9 mouse cellular contexts compared by ENCODE assay signal in the genomic region with DNA sequence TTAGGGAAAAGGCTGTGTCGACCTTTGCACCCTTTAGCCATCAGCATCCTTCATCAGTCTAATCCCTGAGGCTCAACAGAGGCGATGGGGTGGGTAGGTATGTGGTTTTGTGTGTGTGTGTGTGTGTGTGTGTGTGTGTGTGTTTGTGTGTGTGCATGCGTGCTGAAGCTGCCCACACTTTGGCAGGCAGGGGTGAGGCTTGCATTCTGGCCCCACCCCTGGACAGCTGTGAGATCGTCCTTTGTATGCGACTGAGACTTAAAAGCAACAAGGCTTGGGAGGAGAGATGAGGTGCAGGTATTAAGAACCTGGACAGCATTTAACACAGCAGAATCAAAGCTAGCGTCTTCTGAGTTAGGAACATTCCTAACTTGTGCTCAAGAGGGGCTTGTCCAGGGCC. TPM values are rescaled to one million over a fixed set of nuclear protein-coding genes. Genes with fewer than 3 reads are reported as not detected.
DNase-seq lines count a peak whose midpoint lies in the region; ATAC-seq and TF ChIP-seq lines count a peak whose summit lies in the region.
"Had no signal": no experiment of that assay in that cellular context is flagged by ENCODE, and none has a peak within 500 bp of the region (broad histone marks: within the 10 kb centered on the region; RNA-seq: fewer than 3 reads in every experiment).

No protein-coding gene starts in this region.

- peak overlapping the region; percentile 89 for H3K9ac ChIP-seq in heart, embryonic 11.5 days (ENCODE audit: low read depth, low read length)

- intact Hi-C loops in heart, postnatal 25 days (cut with DNase I) = no loop called here

- peak overlapping the region; percentile 85 for H3K4me2 ChIP-seq in heart, embryonic 11.5 days

- ATAC-seq in heart, embryonic 11.5 days (replicated peaks; ENCODE audit: insufficient number of reproducible peaks, low FRiP score, low TSS enrichment) = no peak

- DNase-seq in heart, postnatal 25 days (ENCODE audit: low spot score) = no peak
- DNase-seq in hindbrain, embryonic 10.5 days (ENCODE audit: low spot score) = no peak
- DNase-seq in midbrain, embryonic 10.5 days (ENCODE audit: low spot score) = no peak
- DNase-seq in embryo, embryonic 10.5 days (ENCODE audit: low spot score) = no peak
- DNase-seq in cerebellum, postnatal 14 days = no peak
- no peak for DNase-seq in right cerebral cortex, adult 18-20 months
- DNase-seq: cerebellum, adult 2 months had no signal

- H3K27ac ChIP-seq in heart, embryonic 11.5 days (ENCODE audit: low read depth, low read length) = no peak overlapping the region
- H3K27ac ChIP-seq in hindbrain, embryonic 10.5 days = peak overlapping the region; percentile 95; the same call in 1 of the 2 replicates
- peak overlapping the region; percentile 96; the same call in 1 of the 2 replicates for H3K27ac ChIP-seq in midbrain, embryonic 10.5 days (replicated peaks)

- H3K4me1 ChIP-seq in heart, embryonic 11.5 days (ENCODE audit: control insufficient read depth, insufficient read depth, low read length) = peaks cover 32% of the 10 kb centered on the region
- peaks cover 87% of the 10 kb centered on the region for H3K4me1 ChIP-seq in E14TG2a.4 (replicated peaks; ENCODE audit: low read depth, low read length)
- peaks cover 69% of the 10 kb centered on the region for H3K4me1 ChIP-seq in hindbrain, embryonic 10.5 days (replicated peaks)
- H3K4me1 ChIP-seq in midbrain, embryonic 10.5 days = peaks cover 71% of the 10 kb centered on the region

- H3K36me3 ChIP-seq in heart, embryonic 11.5 days (ENCODE audit: control insufficient read depth, insufficient read depth, low read length) = peaks cover 20% of the 10 kb centered on the region
- peaks cover 62% of the 10 kb centered on the region for H3K36me3 ChIP-seq in E14TG2a.4 (ENCODE audit: insufficient read depth, low read length)
- peaks cover 58% of the 10 kb centered on the region for H3K36me3 ChIP-seq in hindbrain, embryonic 10.5 days
- peaks cover 68% of the 10 kb centered on the region for H3K36me3 ChIP-seq in midbrain, embryonic 10.5 days

- H3K4me3 ChIP-seq in heart, embryonic 11.5 days (ENCODE audit: low read depth, low read length) = peak overlapping the region; percentile 90; the same call in 1 of the 2 replicates
- H3K4me3 ChIP-seq in E14TG2a.4 (replicated peaks; ENCODE audit: low read length) = peak overlapping the region; percentile 91
- H3K4me3 ChIP-seq in hindbrain, embryonic 10.5 days = peak overlapping the region; percentile 89
- peak overlapping the region; percentile 67 for H3K4me3 ChIP-seq in midbrain, embryonic 10.5 days

- H3K9me3 ChIP-seq in heart, embryonic 11.5 days (replicated peaks; ENCODE audit: control insufficient read depth, low read length) = no peaks in the 10 kb centered on the region
- no peaks in the 10 kb centered on the region for H3K9me3 ChIP-seq in E14TG2a.4 (ENCODE audit: low read length)
- H3K9me3 ChIP-seq in hindbrain, embryonic 10.5 days = no peaks in the 10 kb centered on the region
- no peaks in the 10 kb centered on the region for H3K9me3 ChIP-seq in midbrain, embryonic 10.5 days (replicated peaks)

- TF ChIP-seq CTCF in E14TG2a.4 (conservative IDR thresholded peaks at IDR 0.05; ENCODE audit: low read length) = no peak

- H3K27me3 ChIP-seq in heart, embryonic 11.5 days (ENCODE audit: control insufficient read depth, insufficient read depth, low read length) = no peaks in the 10 kb centered on the region
- no peaks in the 10 kb centered on the region for H3K27me3 ChIP-seq in E14TG2a.4 (ENCODE audit: insufficient read depth, low read length)
- peaks cover 34% of the 10 kb centered on the region for H3K27me3 ChIP-seq in hindbrain, embryonic 10.5 days (ENCODE audit: insufficient read depth, poor library complexity, severe bottlenecking)
- peaks cover 17% of the 10 kb centered on the region for H3K27me3 ChIP-seq in midbrain, embryonic 10.5 days (ENCODE audit: low read depth, poor library complexity, severe bottlenecking)

- 66% methylated on average over 6 of the region's 6 CpGs for WGBS in heart, embryonic 11.5 days (ENCODE audit: insufficient replicate concordance)
- WGBS in hindbrain, embryonic 10.5 days = 67% methylated on average over 6 of the region's 6 CpGs
- 67% methylated on average over 6 of the region's 6 CpGs for WGBS in midbrain, embryonic 10.5 days

RNA-seq across cellular contexts. Expression of gene Wdr6, which starts 1.5 kb away (rescaled TPM):
- 48.6 and 60.8 TPM in 2 replicates for polyA plus RNA-seq in heart, embryonic 11.5 days (2014; fragmentation: Nextera tagmentation; extraction: Ambion mirVana)
- total RNA-seq in heart, postnatal 25 days (2021) = 10 to 100 TPM; 14.3 to 16.1 TPM
- 166 and 233 TPM in 2 replicates for polyA plus RNA-seq in hindbrain, embryonic 10.5 days (2016; fragmentation: Nextera tagmentation; extraction: Ambion mirVana)
- polyA plus RNA-seq in midbrain, embryonic 10.5 days (2016; fragmentation: Nextera tagmentation; extraction: Ambion mirVana) = 195 and 250 TPM in 2 replicates

RNA-seq across cellular contexts. Expression of gene Dalrd3, which starts 7.3 kb away (rescaled TPM):
- 85.8 and 88.6 TPM in 2 replicates for polyA plus RNA-seq in heart, embryonic 11.5 days (2014; fragmentation: Nextera tagmentation; extraction: Ambion mirVana)
- total RNA-seq in heart, postnatal 25 days (2021) = 10 to 100 TPM; 21.0 to 21.3 TPM
- polyA plus RNA-seq in hindbrain, embryonic 10.5 days (2016; fragmentation: Nextera tagmentation; extraction: Ambion mirVana) = 169 and 222 TPM in 2 replicates
- 196 and 221 TPM in 2 replicates for polyA plus RNA-seq in midbrain, embryonic 10.5 days (2016; fragmentation: Nextera tagmentation; extraction: Ambion mirVana)

RNA-seq across cellular contexts. Expression of gene Ndufaf3, which starts 9.8 kb away (rescaled TPM):
- polyA plus RNA-seq in heart, embryonic 11.5 days (2014; fragmentation: Nextera tagmentation; extraction: Ambion mirVana) = 56.6 and 58.9 TPM in 2 replicates
- total RNA-seq in heart, postnatal 25 days (2021) = 10 to 100 TPM; 70.6 to 77.9 TPM
- 57.0 and 69.3 TPM in 2 replicates for polyA plus RNA-seq in hindbrain, embryonic 10.5 days (2016; fragmentation: Nextera tagmentation; extraction: Ambion mirVana)
- polyA plus RNA-seq in midbrain, embryonic 10.5 days (2016; fragmentation: Nextera tagmentation; extraction: Ambion mirVana) = 47.0 and 50.0 TPM in 2 replicates

RNA-seq across cellular contexts. Expression of gene Impdh2, which starts 16.9 kb away (rescaled TPM):
- polyA plus RNA-seq in heart, embryonic 11.5 days (2014; fragmentation: Nextera tagmentation; extraction: Ambion mirVana) = 130 TPM in 2 replicates
- total RNA-seq in heart, postnatal 25 days (2021) = 10 to 100 TPM; 47.5 to 47.6 TPM
- polyA plus RNA-seq in hindbrain, embryonic 10.5 days (2016; fragmentation: Nextera tagmentation; extraction: Ambion mirVana) = 185 and 214 TPM in 2 replicates
- 202 and 239 TPM in 2 replicates for polyA plus RNA-seq in midbrain, embryonic 10.5 days (2016; fragmentation: Nextera tagmentation; extraction: Ambion mirVana)

RNA-seq across cellular contexts. Expression of gene P4htm, which starts 20.4 kb away (rescaled TPM):
- polyA plus RNA-seq in heart, embryonic 11.5 days (2014; fragmentation: Nextera tagmentation; extraction: Ambion mirVana) = 14.7 and 15.0 TPM in 2 replicates
- 10 to 100 TPM; 14.5 to 18.5 TPM for total RNA-seq in heart, postnatal 25 days (2021)
- 7.3 and 12.2 TPM in 2 replicates for polyA plus RNA-seq in hindbrain, embryonic 10.5 days (2016; fragmentation: Nextera tagmentation; extraction: Ambion mirVana)
- 13.8 and 14.7 TPM in 2 replicates for polyA plus RNA-seq in midbrain, embryonic 10.5 days (2016; fragmentation: Nextera tagmentation; extraction: Ambion mirVana)
